Mouse (Mus musculus): ENCODE measurements around the gene Syne2. TPM values are rescaled to one million over a fixed set of nuclear protein-coding genes. Genes with fewer than 3 reads are reported as not detected.

The Syne2 gene
- polyA plus RNA-seq, 1 experiment: 14.3 TPM

- DNase-seq (ENCODE audit: low read depth in 1 of 2, low spot score in 2 of 2): no peak
- Histone ChIP-seq H3K4me1 (ENCODE audit: control insufficient read depth, insufficient read depth, insufficient read length) (no peaks in the 10 kb centered on the region), H3K27me3 (ENCODE audit: control insufficient read depth, insufficient read depth, low read length) (no peaks in the 10 kb centered on the region), H3K36me3 (ENCODE audit: control insufficient read depth, insufficient read depth, low read length) (no peaks in the 10 kb centered on the region; the same call in 1 of the 2 replicates), H3K27ac (ENCODE audit: insufficient read depth, low read length) (no peak overlapping the region), H3K4me3 (ENCODE audit: extremely low read depth, insufficient read depth, insufficient read length) (no peak overlapping the region)
- TF ChIP-seq POLR2A (IDR thresholded peaks at IDR 0.05; ENCODE audit: low read depth, low read length): no peak
- no peak for TF ChIP-seq CTCF (IDR thresholded peaks at IDR 0.05; ENCODE audit: extremely low read depth, insufficient read depth, insufficient read length, insufficient replicate concordance)
- 84% methylated on average over 2 of the region's 2 CpGs for WGBS
These were observed 100.5 kb downstream of the Syne2 start for GRCm38 (mm10) chr12:75918415-75918814.

DNA sequence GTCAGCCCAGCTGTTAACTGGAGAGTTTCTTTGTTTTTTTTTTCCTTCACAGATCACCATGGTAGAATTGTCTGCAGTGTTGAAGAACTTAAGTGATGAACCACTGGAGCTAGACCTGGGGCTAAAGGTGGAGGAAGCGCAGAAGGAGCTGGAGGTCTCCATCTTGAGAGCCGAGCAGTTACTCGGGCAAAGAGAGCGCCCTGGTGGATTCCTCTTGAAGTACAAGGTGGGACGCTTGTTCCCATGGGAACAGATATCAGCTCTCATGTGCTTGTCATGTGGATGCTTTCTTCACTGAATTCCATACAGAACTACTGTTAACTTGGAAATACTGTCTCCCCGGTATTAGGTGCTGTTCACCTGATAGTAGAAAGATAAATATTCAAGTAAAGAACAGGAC is 101.0 kb downstream of the Syne2 start:
- Histone ChIP-seq H3K36me3 (ENCODE audit: control insufficient read depth, insufficient read depth, low read length) (no peaks in the 10 kb centered on the region; the same call in 1 of the 2 replicates), H3K27me3 (ENCODE audit: control insufficient read depth, insufficient read depth, low read length) (no peaks in the 10 kb centered on the region), H3K4me3 (ENCODE audit: extremely low read depth, insufficient read depth, insufficient read length) (no peak overlapping the region), H3K27ac (ENCODE audit: insufficient read depth, low read length) (no peak overlapping the region), H3K4me1 (ENCODE audit: control insufficient read depth, insufficient read depth, insufficient read length) (no peaks in the 10 kb centered on the region)
- WGBS: 93% methylated on average over 6 of the region's 6 CpGs
- TF ChIP-seq POLR2A (IDR thresholded peaks at IDR 0.05; ENCODE audit: low read depth, low read length) (no peak), CTCF (IDR thresholded peaks at IDR 0.05; ENCODE audit: extremely low read depth, insufficient read depth, insufficient read length, insufficient replicate concordance) (no peak)
- no peak for DNase-seq (ENCODE audit: low read depth in 1 of 2, low spot score in 2 of 2)

DNA sequence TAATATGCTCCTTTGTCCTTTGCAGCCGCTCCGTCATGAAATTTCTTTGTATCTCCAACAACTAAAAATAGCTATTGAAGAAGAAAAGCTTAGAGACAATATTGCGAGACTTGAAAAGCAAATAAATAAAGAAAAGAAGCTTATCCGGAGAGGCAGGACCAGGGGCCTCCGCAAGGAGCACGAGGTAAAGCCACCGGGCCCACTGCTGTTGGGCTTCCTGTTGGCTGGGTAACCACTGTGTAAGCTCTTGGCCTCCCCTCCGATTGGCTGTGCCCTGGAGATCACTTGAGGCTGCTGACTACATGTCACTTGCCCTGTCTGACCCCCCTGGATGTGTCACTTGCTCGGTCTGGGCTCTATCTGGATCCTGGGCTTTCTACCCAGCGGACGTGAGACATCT is 105.0 kb downstream of the Syne2 start:
- no peak for TF ChIP-seq POLR2A (IDR thresholded peaks at IDR 0.05; ENCODE audit: low read depth, low read length)
- TF ChIP-seq CTCF (IDR thresholded peaks at IDR 0.05; ENCODE audit: extremely low read depth, insufficient read depth, insufficient read length, insufficient replicate concordance): no peak
- 91% methylated on average over 11 of the region's 11 CpGs for WGBS

GRCm38 (mm10) chr12:75924852-75925251 is 106.9 kb downstream of the Syne2 start:
- no peaks in the 10 kb centered on the region for H3K27me3 ChIP-seq (ENCODE audit: control insufficient read depth, insufficient read depth, low read length)
- no peak for DNase-seq (ENCODE audit: low read depth in 1 of 2, low spot score in 2 of 2)
- H3K36me3 ChIP-seq (ENCODE audit: control insufficient read depth, insufficient read depth, low read length): no peaks in the 10 kb centered on the region; the same call in 1 of the 2 replicates
- H3K4me1 ChIP-seq (ENCODE audit: control insufficient read depth, insufficient read depth, insufficient read length): no peaks in the 10 kb centered on the region
- no peak overlapping the region for H3K27ac ChIP-seq (ENCODE audit: insufficient read depth, low read length)
- TF ChIP-seq POLR2A (IDR thresholded peaks at IDR 0.05; ENCODE audit: low read depth, low read length): no peak
- H3K4me3 ChIP-seq (ENCODE audit: extremely low read depth, insufficient read depth, insufficient read length): no peak overlapping the region
- WGBS: 95% methylated on average over 11 of the region's 11 CpGs

More for the DNA sequence above, 105.0 kb downstream of the Syne2 start:
- DNase-seq (ENCODE audit: low read depth in 1 of 2, low spot score in 2 of 2): no peak
- no peaks in the 10 kb centered on the region for H3K4me1 ChIP-seq (ENCODE audit: control insufficient read depth, insufficient read depth, insufficient read length)
- H3K4me3 ChIP-seq (ENCODE audit: extremely low read depth, insufficient read depth, insufficient read length): no peak overlapping the region
- H3K27ac ChIP-seq (ENCODE audit: insufficient read depth, low read length): no peak overlapping the region
- H3K36me3 ChIP-seq (ENCODE audit: control insufficient read depth, insufficient read depth, low read length): no peaks in the 10 kb centered on the region; the same call in 1 of the 2 replicates
- no peaks in the 10 kb centered on the region for H3K27me3 ChIP-seq (ENCODE audit: control insufficient read depth, insufficient read depth, low read length)

GRCm38 (mm10) chr12:75927596-75927995 is 109.7 kb downstream of the Syne2 start:
- DNase-seq (ENCODE audit: low read depth in 1 of 2, low spot score in 2 of 2): no peak
- TF ChIP-seq POLR2A (IDR thresholded peaks at IDR 0.05; ENCODE audit: low read depth, low read length): no peak
- no peak for TF ChIP-seq CTCF (IDR thresholded peaks at IDR 0.05; ENCODE audit: extremely low read depth, insufficient read depth, insufficient read length, insufficient replicate concordance)
- Histone ChIP-seq H3K4me3 (ENCODE audit: extremely low read depth, insufficient read depth, insufficient read length) (no peak overlapping the region), H3K36me3 (ENCODE audit: control insufficient read depth, insufficient read depth, low read length) (no peaks in the 10 kb centered on the region; the same call in 1 of the 2 replicates), H3K27ac (ENCODE audit: insufficient read depth, low read length) (no peak overlapping the region), H3K27me3 (ENCODE audit: control insufficient read depth, insufficient read depth, low read length) (no peaks in the 10 kb centered on the region), H3K4me1 (ENCODE audit: control insufficient read depth, insufficient read depth, insufficient read length) (no peaks in the 10 kb centered on the region)
- 30% methylated on average over 1 of the region's 1 CpGs for WGBS

DNA sequence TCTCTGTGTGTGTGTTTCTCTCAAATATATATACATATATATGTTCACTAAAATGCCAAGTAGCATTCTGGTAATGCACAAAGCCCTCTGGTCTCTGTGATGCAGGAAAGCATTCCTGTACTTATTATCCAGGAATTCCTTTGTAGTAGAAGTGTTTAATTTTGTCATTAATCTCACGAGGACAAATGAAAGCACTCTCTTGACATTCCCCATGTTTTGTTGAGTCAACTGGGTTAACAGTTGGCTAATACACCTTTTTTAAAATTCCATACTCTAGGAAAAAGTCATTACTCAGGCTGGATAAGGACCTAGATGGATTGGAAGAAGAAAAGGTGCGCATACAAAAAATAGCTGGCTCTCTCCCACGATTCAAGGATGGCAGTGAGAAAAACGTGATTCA is 115.6 kb downstream of the Syne2 start:
- Histone ChIP-seq H3K4me1 (ENCODE audit: control insufficient read depth, insufficient read depth, insufficient read length) (no peaks in the 10 kb centered on the region), H3K4me3 (ENCODE audit: extremely low read depth, insufficient read depth, insufficient read length) (no peak overlapping the region), H3K27me3 (ENCODE audit: control insufficient read depth, insufficient read depth, low read length) (no peaks in the 10 kb centered on the region), H3K27ac (ENCODE audit: insufficient read depth, low read length) (no peak overlapping the region), H3K36me3 (ENCODE audit: control insufficient read depth, insufficient read depth, low read length) (no peaks in the 10 kb centered on the region; the same call in 1 of the 2 replicates)
- DNase-seq (ENCODE audit: low read depth in 1 of 2, low spot score in 2 of 2): no peak
- no peak for TF ChIP-seq POLR2A (IDR thresholded peaks at IDR 0.05; ENCODE audit: low read depth, low read length)
- no peak for TF ChIP-seq CTCF (IDR thresholded peaks at IDR 0.05; ENCODE audit: extremely low read depth, insufficient read depth, insufficient read length, insufficient replicate concordance)
- 89% methylated on average over 4 of the region's 4 CpGs for WGBS

- no peak overlapping the region for H3K27ac ChIP-seq (ENCODE audit: insufficient read depth, low read length)
- peak in 1 of 2 experiments; percentile 40 for DNase-seq (ENCODE audit: low read depth in 1 of 2, low spot score in 2 of 2)
- no peaks in the 10 kb centered on the region for H3K36me3 ChIP-seq (ENCODE audit: control insufficient read depth, insufficient read depth, low read length)
- 49% methylated on average over 5 of the region's 5 CpGs for WGBS
- no peak overlapping the region for H3K4me3 ChIP-seq (ENCODE audit: extremely low read depth, insufficient read depth, insufficient read length)
- TF ChIP-seq CTCF (IDR thresholded peaks at IDR 0.05; ENCODE audit: extremely low read depth, insufficient read depth, insufficient read length, insufficient replicate concordance): peak; percentile 75; the same call in 1 of the 2 replicates
- TF ChIP-seq POLR2A (IDR thresholded peaks at IDR 0.05; ENCODE audit: low read depth, low read length): no peak
- no peaks in the 10 kb centered on the region for H3K4me1 ChIP-seq (ENCODE audit: control insufficient read depth, insufficient read depth, insufficient read length)
- H3K27me3 ChIP-seq (ENCODE audit: control insufficient read depth, insufficient read depth, low read length): no peaks in the 10 kb centered on the region
These were observed 133.4 kb downstream of the Syne2 start for GRCm38 (mm10) chr12:75951328-75951727.

Measured in spleen, adult 2 months (tissue).